Mouse (Mus musculus): Measurements from ENCODE around the gene Cacna1d. TPM values are rescaled to one million over a fixed set of nuclear protein-coding genes. Genes with fewer than 3 reads are reported as not detected.
A peak's percentile ranks its signal among the peaks of the same experiment; 100 is the strongest.

The Cacna1d gene
- polyA plus RNA-seq, 1 experiment from 2014 or later: 0.89 TPM

DNA sequence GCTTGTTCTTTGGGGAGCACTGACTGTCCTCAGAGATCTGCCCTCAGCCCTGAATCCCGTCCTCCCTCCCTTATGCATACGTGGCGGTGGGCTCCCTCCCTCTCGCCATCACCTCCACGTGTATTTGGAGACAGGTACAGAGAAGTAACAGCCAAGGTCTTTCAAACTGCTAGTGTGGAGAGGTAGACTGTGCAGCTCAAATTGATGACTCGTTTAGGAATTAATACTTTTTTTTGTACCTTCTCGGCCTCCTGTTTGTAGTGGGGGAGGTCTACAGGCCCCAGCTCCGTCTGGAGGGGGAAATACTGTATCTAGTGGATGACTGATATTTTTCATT, 137.2 kb downstream of the Cacna1d start:
- WGBS: 5% methylated on average over 8 of the region's 8 CpGs
- no peak overlapping the region; the same call in 1 of the 2 replicates for H3K9ac ChIP-seq (ENCODE audit: low read length)

DNA sequence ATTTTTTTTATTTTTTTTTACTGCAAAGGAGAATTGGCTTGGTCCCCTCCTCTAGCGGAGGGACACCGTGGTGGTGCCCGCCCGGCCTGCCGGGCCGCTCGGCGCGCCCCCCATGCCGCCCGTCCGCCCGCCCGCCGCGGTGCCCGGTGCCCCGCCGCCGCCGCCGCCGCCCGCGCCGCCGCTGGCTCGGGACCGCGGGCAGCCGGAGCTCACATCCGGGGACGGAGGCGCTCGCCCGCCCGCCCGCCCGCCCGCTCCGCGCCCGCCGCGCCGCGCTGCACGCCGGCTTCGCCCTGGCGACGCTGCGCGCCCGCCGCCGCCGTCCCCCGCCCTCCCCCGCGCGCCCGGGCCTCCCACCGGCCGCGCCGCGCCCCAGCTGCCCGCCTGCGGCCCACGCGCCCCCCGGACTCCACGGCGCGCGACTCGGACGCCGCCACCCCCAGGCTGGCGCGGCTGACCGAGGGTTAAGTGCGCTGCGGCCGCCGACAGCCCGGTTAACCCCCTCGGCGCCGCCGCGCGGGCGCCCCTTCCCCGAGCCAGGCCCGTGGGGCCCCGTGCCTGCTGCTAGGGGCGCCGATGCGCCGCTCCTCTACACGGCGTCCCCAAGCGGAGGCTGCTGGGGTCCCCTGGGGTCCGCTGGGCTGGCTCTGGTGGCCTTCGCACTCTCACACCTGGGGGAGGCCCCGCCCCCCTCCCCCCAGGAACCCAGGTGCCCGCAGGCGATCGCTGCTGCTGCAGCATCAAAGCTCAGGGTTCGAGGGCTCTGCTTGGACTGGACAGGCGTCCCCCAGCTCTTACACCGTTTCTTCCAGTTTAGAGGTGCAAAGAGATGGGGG, 137.7 kb downstream of the Cacna1d start:
- peaks cover 9% of the 10 kb centered on the region; the same call in 1 of the 2 replicates for H3K4me1 ChIP-seq (ENCODE audit: control insufficient read depth, insufficient read depth, low read length)
- WGBS: under 1% methylated on average over 52 of the region's 114 CpGs
- peak overlapping the region; percentile 50 for H3K4me2 ChIP-seq
- H3K27ac ChIP-seq (ENCODE audit: low read depth, low read length): no peak overlapping the region
- peak overlapping the region; percentile 62 for H3K4me3 ChIP-seq (ENCODE audit: low read depth, low read length)
- H3K9ac ChIP-seq (ENCODE audit: low read length): peak overlapping the region; percentile 74
- H3K27me3 ChIP-seq (ENCODE audit: control insufficient read depth, insufficient read depth, low read length): peaks cover 27% of the 10 kb centered on the region
- ATAC-seq (ENCODE audit: low FRiP score) (peak; percentile 79), DNase-seq (ENCODE audit: low spot score, missing footprints) (peak; percentile 94)
- no peaks in the 10 kb centered on the region for H3K9me3 ChIP-seq (ENCODE audit: control insufficient read depth, low read length)
- H3K36me3 ChIP-seq (ENCODE audit: control insufficient read depth, insufficient read depth, low read length): no peaks in the 10 kb centered on the region

More for the DNA sequence above, 137.2 kb downstream of the Cacna1d start:
- DNase-seq (ENCODE audit: low spot score, missing footprints) (no peak), ATAC-seq (ENCODE audit: low FRiP score) (no peak)
- Histone ChIP-seq H3K27ac (ENCODE audit: low read depth, low read length) (no peak overlapping the region), H3K4me3 (ENCODE audit: low read depth, low read length) (peak overlapping the region; percentile 62), H3K27me3 (ENCODE audit: control insufficient read depth, insufficient read depth, low read length) (peaks cover 27% of the 10 kb centered on the region), H3K4me2 (peak overlapping the region; percentile 50), H3K9me3 (ENCODE audit: control insufficient read depth, low read length) (no peaks in the 10 kb centered on the region), H3K36me3 (ENCODE audit: control insufficient read depth, insufficient read depth, low read length) (no peaks in the 10 kb centered on the region), H3K4me1 (ENCODE audit: control insufficient read depth, insufficient read depth, low read length) (peaks cover 9% of the 10 kb centered on the region; the same call in 1 of the 2 replicates)

DNA sequence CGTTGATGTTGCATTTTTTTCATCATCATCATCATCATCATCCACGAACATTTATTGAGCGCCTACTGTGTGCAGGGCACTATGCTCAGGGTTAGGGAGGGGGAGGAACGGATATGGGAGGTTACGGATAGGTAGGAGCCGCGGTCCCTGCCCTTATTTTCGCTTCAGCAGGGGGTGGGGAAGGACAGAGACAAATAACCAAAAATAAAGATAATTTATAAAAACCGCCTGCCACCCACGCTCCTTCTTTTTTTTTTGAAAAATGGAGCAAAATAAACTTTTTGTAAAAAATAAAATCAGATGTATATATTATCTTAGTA, 138.3 kb downstream of the Cacna1d start:
- Histone ChIP-seq H3K36me3 (ENCODE audit: control insufficient read depth, insufficient read depth, low read length) (no peaks in the 10 kb centered on the region), H3K9ac (ENCODE audit: low read length) (peak overlapping the region; percentile 74; the same call in 1 of the 2 replicates), H3K4me3 (ENCODE audit: low read depth, low read length) (peak overlapping the region; percentile 62), H3K4me2 (peak overlapping the region; percentile 50), H3K27me3 (ENCODE audit: control insufficient read depth, insufficient read depth, low read length) (peaks cover 27% of the 10 kb centered on the region), H3K4me1 (ENCODE audit: control insufficient read depth, insufficient read depth, low read length) (peaks cover 9% of the 10 kb centered on the region; the same call in 1 of the 2 replicates), H3K27ac (ENCODE audit: low read depth, low read length) (no peak overlapping the region), H3K9me3 (ENCODE audit: control insufficient read depth, low read length) (no peaks in the 10 kb centered on the region)
- WGBS: 1% methylated on average over 10 of the region's 10 CpGs
- DNase-seq (ENCODE audit: low spot score, missing footprints): no peak
- ATAC-seq (ENCODE audit: low FRiP score): 0 out of 2 replicates have a peak, but pooled peaks have one; percentile 12

DNA sequence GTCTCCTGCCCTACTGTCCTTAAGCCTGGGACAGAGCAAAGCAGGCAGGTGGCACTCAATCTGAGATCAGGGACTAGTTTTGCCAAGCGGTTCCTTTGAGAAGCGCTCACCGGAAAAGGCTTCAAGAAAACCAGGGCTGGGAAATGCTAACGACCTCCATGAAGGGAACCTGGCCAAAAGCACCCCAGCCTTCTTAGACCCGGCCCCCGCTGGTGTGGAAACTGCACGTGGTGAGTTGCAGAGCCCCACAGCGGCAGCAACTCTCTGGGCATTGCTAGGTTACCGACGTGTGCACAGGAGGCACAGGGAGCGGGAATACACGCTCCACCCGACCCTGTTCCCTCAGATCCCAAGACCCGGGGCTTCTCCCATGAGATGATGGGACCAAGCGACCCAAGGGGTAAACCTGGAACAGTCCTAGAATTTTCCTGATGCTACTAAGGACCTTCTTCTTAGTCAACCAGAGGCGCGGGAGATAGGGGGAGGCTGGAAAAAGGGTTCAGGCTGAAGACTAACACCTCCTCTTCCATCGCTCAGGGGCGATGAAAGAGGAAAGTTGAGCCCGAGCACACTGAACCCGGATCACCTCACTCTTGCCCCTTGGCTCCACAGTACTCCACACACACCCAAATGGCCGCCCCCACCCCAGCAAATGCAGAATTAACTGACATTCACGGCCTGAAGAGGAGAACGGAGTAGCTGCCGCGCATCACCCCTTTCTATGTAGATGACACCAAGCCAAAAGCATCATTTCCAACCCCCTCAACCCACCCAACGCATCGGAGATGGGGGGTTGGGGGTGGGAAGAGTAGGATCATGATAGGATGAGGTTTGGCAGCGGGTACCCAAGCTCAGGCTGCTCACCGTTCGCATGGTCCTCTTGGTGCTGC, 138.9 kb downstream of the Cacna1d start:
- ATAC-seq (ENCODE audit: low FRiP score): peak; percentile 36; the same call in 1 of the 2 replicates
- H3K9ac ChIP-seq (ENCODE audit: low read length): peak overlapping the region; percentile 74; the same call in 1 of the 2 replicates

DNA sequence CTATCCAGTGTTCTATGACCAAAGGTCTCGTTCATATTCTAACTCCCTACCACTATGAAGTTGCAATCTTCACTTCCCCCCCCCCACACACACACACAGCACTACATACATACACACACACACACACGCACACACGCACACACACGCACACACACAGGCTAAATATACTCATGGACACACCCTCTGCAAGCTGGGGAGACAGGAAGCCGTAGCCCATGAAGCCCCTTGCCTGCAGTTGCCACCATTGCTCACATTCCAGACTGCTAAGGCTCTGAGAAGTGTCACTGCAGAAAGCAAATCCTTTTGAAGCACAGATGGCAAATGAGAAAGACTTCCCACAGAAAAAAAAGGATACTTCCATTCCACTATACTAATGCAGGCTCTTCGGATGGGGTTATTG, 141.0 kb downstream of the Cacna1d start:
- Histone ChIP-seq H3K4me3 (ENCODE audit: low read depth, low read length) (no peak overlapping the region), H3K27me3 (ENCODE audit: control insufficient read depth, insufficient read depth, low read length) (peaks cover 27% of the 10 kb centered on the region), H3K9ac (ENCODE audit: low read length) (no peak overlapping the region), H3K36me3 (ENCODE audit: control insufficient read depth, insufficient read depth, low read length) (no peaks in the 10 kb centered on the region), H3K4me2 (no peak overlapping the region), H3K27ac (ENCODE audit: low read depth, low read length) (no peak overlapping the region), H3K4me1 (ENCODE audit: control insufficient read depth, insufficient read depth, low read length) (peaks cover 9% of the 10 kb centered on the region; the same call in 1 of the 2 replicates), H3K9me3 (ENCODE audit: control insufficient read depth, low read length) (no peaks in the 10 kb centered on the region)
- WGBS: 84% methylated on average over 6 of the region's 6 CpGs
- DNase-seq (ENCODE audit: low spot score, missing footprints) (peak; percentile 44), ATAC-seq (ENCODE audit: low FRiP score) (no peak)

More for the DNA sequence above, 138.9 kb downstream of the Cacna1d start:
- DNase-seq (ENCODE audit: low spot score, missing footprints): peak; percentile 93
- peak overlapping the region; percentile 62 for H3K4me3 ChIP-seq (ENCODE audit: low read depth, low read length)
- no peak overlapping the region for H3K27ac ChIP-seq (ENCODE audit: low read depth, low read length)
- no peaks in the 10 kb centered on the region for H3K36me3 ChIP-seq (ENCODE audit: control insufficient read depth, insufficient read depth, low read length)
- no peaks in the 10 kb centered on the region for H3K9me3 ChIP-seq (ENCODE audit: control insufficient read depth, low read length)
- 3% methylated on average over 31 of the region's 31 CpGs for WGBS
- peaks cover 9% of the 10 kb centered on the region; the same call in 1 of the 2 replicates for H3K4me1 ChIP-seq (ENCODE audit: control insufficient read depth, insufficient read depth, low read length)
- peak overlapping the region; percentile 50 for H3K4me2 ChIP-seq
- peaks cover 27% of the 10 kb centered on the region for H3K27me3 ChIP-seq (ENCODE audit: control insufficient read depth, insufficient read depth, low read length)

DNA sequence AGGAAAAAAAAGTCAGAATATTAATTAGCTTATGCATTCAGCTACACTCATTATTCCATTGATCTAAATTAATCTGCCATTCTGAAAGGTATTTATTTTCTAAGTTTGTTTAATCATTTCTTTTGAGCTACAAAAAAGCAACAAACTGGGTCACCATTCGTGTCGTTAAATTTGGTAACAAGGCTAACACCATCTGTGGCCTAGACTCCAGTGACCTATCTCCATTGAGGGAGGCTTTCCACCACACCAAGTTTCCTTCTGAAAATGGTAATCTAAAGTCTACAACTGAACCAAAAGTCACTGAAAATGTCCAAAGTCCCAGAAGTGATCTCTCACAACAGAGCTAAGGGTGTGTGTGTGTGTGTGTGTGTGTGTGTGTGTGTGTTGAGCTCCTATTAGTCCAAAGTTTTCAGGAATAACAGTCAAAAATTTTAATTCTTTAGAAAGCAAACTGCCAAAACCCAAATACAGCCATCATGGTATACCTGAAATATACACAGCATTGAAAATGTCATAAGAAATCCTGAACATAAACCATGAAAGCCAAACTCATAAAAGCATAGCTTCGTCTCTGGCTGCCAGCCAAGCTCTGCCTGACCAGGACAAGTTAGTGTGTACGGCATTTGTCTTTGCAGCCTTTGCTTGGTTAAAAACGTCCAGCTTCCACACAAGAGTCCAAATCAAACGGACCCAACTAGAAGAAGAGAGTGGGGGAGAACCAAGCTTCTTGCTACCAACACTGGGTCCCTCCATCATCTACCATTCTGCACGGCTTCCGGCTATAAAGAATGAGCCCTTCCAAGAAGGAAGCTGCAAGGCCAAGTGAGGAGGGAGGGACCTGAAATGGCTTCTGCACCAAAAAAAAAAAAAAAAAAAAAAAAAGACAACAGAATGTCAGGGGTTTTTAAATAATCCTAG, 146.0 kb downstream of the Cacna1d start:
- Histone ChIP-seq H3K4me2 (no peak overlapping the region), H3K4me3 (ENCODE audit: low read depth, low read length) (no peak overlapping the region), H3K4me1 (ENCODE audit: control insufficient read depth, insufficient read depth, low read length) (no peaks in the 10 kb centered on the region), H3K9me3 (ENCODE audit: control insufficient read depth, low read length) (no peaks in the 10 kb centered on the region), H3K27ac (ENCODE audit: low read depth, low read length) (no peak overlapping the region), H3K27me3 (ENCODE audit: control insufficient read depth, insufficient read depth, low read length) (no peaks in the 10 kb centered on the region; the same call in 1 of the 2 replicates), H3K36me3 (ENCODE audit: control insufficient read depth, insufficient read depth, low read length) (no peaks in the 10 kb centered on the region), H3K9ac (ENCODE audit: low read length) (no peak overlapping the region)
- ATAC-seq (ENCODE audit: low FRiP score) (no peak), DNase-seq (ENCODE audit: low spot score, missing footprints) (peak; percentile 4)
- WGBS: 86% methylated on average over 8 of the region's 8 CpGs

DNA sequence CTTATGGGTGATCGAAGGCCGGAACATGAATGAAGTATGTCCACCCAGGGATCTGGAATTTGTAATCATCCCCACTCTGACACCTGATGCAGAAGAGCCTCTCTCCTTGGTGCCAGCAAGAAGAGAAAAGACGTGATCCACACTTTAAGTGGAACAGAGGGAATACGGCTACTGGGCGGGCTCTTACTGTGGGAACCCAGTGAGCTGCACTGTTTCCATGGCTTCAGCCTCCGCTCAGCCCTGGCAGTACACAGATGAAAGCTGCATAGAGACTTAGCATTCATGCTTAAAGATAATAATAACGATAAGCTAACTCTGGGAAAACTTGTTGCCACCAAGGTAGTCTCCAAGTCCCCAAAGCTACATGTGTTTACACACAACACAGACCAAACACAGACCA, 147.5 kb downstream of the Cacna1d start:
- Histone ChIP-seq H3K36me3 (ENCODE audit: control insufficient read depth, insufficient read depth, low read length) (no peaks in the 10 kb centered on the region), H3K4me2 (no peak overlapping the region), H3K27ac (ENCODE audit: low read depth, low read length) (no peak overlapping the region), H3K4me3 (ENCODE audit: low read depth, low read length) (no peak overlapping the region), H3K27me3 (ENCODE audit: control insufficient read depth, insufficient read depth, low read length) (no peaks in the 10 kb centered on the region; the same call in 1 of the 2 replicates), H3K9ac (ENCODE audit: low read length) (no peak overlapping the region), H3K4me1 (ENCODE audit: control insufficient read depth, insufficient read depth, low read length) (no peaks in the 10 kb centered on the region), H3K9me3 (ENCODE audit: control insufficient read depth, low read length) (no peaks in the 10 kb centered on the region)
- 79% methylated on average over 7 of the region's 7 CpGs for WGBS
- ATAC-seq (ENCODE audit: low FRiP score): no peak
- DNase-seq (ENCODE audit: low spot score, missing footprints): peak; percentile 31

DNA sequence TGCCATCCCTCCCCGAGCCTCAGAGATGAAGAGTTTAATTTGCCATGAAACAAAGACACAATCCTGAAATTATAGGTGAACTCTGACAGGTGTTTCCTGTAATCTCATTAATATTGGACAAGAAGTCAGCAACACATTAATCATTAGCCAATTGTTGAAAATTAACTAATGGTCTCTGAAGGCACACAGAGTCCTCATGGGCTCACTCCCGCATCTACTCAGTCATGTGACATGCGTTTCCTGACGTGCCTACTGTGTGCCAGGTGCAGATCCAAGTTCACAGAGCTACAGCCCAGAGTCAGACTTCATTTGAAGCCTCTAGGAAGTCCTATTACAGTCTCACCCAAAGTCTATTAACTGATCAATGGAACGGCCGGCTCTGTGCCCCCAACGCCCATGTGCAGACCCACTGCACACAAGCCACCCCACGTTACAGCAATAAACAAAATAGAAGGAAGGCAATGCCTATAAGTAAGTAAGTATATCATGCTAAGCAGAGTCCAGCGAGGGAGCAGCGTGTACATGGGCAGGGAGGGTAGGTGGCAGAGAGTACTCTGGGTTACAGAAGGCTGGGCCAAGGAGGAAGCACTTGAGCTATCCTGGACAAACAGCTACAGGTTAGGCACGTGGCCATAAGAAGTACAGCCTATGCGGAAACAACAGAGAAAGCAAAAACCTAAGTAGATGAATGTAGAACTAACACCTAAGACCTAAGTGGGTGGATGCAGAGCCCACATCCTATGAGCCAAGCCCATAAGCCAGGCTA, 149.2 kb downstream of the Cacna1d start:
- no peaks in the 10 kb centered on the region for H3K4me1 ChIP-seq (ENCODE audit: control insufficient read depth, insufficient read depth, low read length)
- H3K4me3 ChIP-seq (ENCODE audit: low read depth, low read length): no peak overlapping the region
- H3K9me3 ChIP-seq (ENCODE audit: control insufficient read depth, low read length): no peaks in the 10 kb centered on the region
- WGBS: 87% methylated on average over 12 of the region's 12 CpGs
- no peaks in the 10 kb centered on the region for H3K36me3 ChIP-seq (ENCODE audit: control insufficient read depth, insufficient read depth, low read length)
- H3K9ac ChIP-seq (ENCODE audit: low read length): no peak overlapping the region
- H3K27ac ChIP-seq (ENCODE audit: low read depth, low read length): no peak overlapping the region
- H3K4me2 ChIP-seq: no peak overlapping the region
- DNase-seq (ENCODE audit: low spot score, missing footprints) (peak; percentile 80), ATAC-seq (ENCODE audit: low FRiP score) (no peak)
- no peaks in the 10 kb centered on the region; the same call in 1 of the 2 replicates for H3K27me3 ChIP-seq (ENCODE audit: control insufficient read depth, insufficient read depth, low read length)

Data from midbrain, embryonic 11.5 days (tissue).